Mouse (Mus musculus) lung, postnatal 0 days (tissue): ENCODE measurements around the gene Snapin.

Source experiments
- CTCF ChIP-seq: IDR thresholded peaks from 2 replicates; pipeline ENCODE4 v1.5.1; 2016; ENCODE audit warnings: antibody characterized with exemption, mild to moderate bottlenecking
- EP300 ChIP-seq: IDR thresholded peaks from 2 replicates; pipeline ENCODE4 v1.6.1; 2016; ENCODE audit warnings: antibody characterized with exemption, mild to moderate bottlenecking, control low read depth

DNA sequence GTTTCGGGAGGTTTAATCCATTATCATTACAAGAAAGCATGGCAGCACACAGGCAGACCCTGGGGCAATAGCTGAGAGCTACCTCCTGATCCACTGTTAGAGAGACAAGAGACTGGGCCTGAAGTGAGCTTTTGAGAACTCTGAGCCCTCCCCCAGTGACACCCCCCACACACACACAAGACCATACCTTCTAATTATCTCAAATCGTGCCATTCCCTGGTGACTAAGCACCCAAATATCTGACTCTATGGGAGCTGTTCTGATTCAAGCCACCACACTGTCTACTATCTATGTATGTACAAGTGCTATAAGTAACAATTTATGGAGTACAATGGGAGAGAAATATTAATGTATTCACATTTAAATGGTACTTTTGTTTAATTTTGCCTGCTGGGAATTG lies 50.1 kb downstream of the Snapin start:
- TF ChIP-seq CTCF (no peak), EP300 (no peak)
